29 mouse cellular contexts compared by ENCODE assay signal in the genomic region with DNA sequence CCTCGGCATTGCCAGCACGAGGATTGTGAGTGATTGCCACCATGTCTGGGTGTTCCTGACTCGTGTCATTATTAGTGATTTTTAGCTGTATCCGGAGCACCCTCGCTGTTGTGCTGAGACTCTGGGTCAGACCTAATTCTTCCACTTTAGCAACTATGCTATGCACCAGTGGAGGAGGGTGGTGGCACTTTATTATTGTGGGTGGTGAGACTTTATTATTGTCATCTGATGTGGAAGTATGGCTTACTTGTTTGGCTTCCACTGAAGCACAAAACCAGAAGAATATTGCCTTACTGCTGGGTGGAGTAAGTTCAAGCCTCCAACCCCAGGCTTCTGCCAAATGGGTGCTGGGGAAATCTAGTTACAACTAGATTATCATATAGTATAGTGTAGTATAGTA. TPM values are rescaled to one million over a fixed set of nuclear protein-coding genes. Genes with fewer than 3 reads are reported as not detected.
DNase-seq lines count a peak whose midpoint lies in the region; ATAC-seq and TF ChIP-seq lines count a peak whose summit lies in the region.
"Had no signal": no experiment of that assay in that cellular context is flagged by ENCODE, and none has a peak within 500 bp of the region (broad histone marks: within the 10 kb centered on the region; RNA-seq: fewer than 3 reads in every experiment).

No protein-coding gene starts in this region.

- H3K4me1 ChIP-seq in spleen, adult 2 months (ENCODE audit: control insufficient read depth, insufficient read depth, insufficient read length) = 0 out of 2 replicates have a peak, but pooled peaks cover 2% of the 10 kb centered on the region
- H3K4me1 ChIP-seq: embryonic facial prominence, embryonic 13.5 days; embryonic facial prominence, embryonic 15.5 days had no signal

- H3K27ac ChIP-seq in spleen, adult 2 months (ENCODE audit: insufficient read depth, low read length) = peak overlapping the region; percentile 81; the same call in 1 of the 2 replicates
- H3K27ac ChIP-seq: embryonic facial prominence, embryonic 13.5 days; embryonic facial prominence, embryonic 15.5 days; forebrain, embryonic 10.5 days; forebrain, embryonic 12.5 days had no signal

- H3K27me3 ChIP-seq in spleen, adult 2 months (ENCODE audit: control insufficient read depth, insufficient read depth, low read length) = no peaks in the 10 kb centered on the region
- H3K27me3 ChIP-seq: CH12.LX; embryonic facial prominence, embryonic 13.5 days; embryonic facial prominence, embryonic 15.5 days; forebrain, embryonic 12.5 days; Patski had no signal

- H3K4me3 ChIP-seq in spleen, adult 2 months (ENCODE audit: extremely low read depth, insufficient read depth, insufficient read length) = no peak overlapping the region
- H3K4me3 ChIP-seq: embryonic facial prominence, embryonic 13.5 days; embryonic facial prominence, embryonic 15.5 days; erythroblast, embryonic 14.5 days; forebrain, embryonic 10.5 days; forebrain, embryonic 12.5 days had no signal

- peak; percentile 67 for ATAC-seq in neutrophil, adult 5-6 weeks (ENCODE audit: extremely low read depth, insufficient number of reproducible peaks, low FRiP score, poor library complexity, severe bottlenecking)
- ATAC-seq: activated CD4-positive, CD25-positive, alpha-beta regulatory T cell, adult 4 months; CD4-positive, CD25-positive, alpha-beta regulatory T cell, adult 4 months; forebrain, embryonic 14.5 days; forebrain, embryonic 16.5 days; Patski had no signal

- no peak for DNase-seq in spleen, adult 2 months (ENCODE audit: low read depth in 1 of 2, low spot score in 2 of 2)
- no peak for DNase-seq in spleen, adult 18-20 months
- peak; percentile 34 to 47 for DNase-seq in B cell, adult 2 months
- peak; percentile 31 for DNase-seq in large intestine, adult 2 months (ENCODE audit: low read depth, low spot score)
- no peak for DNase-seq in gastrocnemius, adult 18-20 months (ENCODE audit: low spot score)
- DNase-seq in kidney, adult 18-20 months = no peak
- no peak for DNase-seq in cerebellum, adult 9-10 months
- DNase-seq: adrenal gland, adult 8-10 months; adrenal gland, postnatal 14 days; adrenal gland, postnatal 36 days; cerebellum, adult 11-12 months; cerebellum, adult 2 months; cerebellum, adult 9-11 months; cerebellum, postnatal 14 days; cerebellum, postnatal 36 days; embryo, embryonic 11 days had no signal

- no peak for TF ChIP-seq CTCF in spleen, adult 2 months (IDR thresholded peaks at IDR 0.05; ENCODE audit: extremely low read depth, insufficient read depth, insufficient read length, insufficient replicate concordance)

- no peak for TF ChIP-seq POLR2A in spleen, adult 2 months (IDR thresholded peaks at IDR 0.05; ENCODE audit: low read depth, low read length)

- H3K36me3 ChIP-seq in spleen, adult 2 months (ENCODE audit: control insufficient read depth, insufficient read depth, low read length) = no peaks in the 10 kb centered on the region; the same call in none of the 2 replicates
- H3K36me3 ChIP-seq: embryonic facial prominence, embryonic 13.5 days; embryonic facial prominence, embryonic 15.5 days; forebrain, embryonic 10.5 days; forebrain, embryonic 12.5 days; G1E had no signal

- 90% methylated on average over 5 of the region's 5 CpGs for WGBS in spleen, adult 2 months
- WGBS in large intestine, adult 2 months = 87% methylated on average over 5 of the region's 5 CpGs

RNA-seq across cellular contexts. Expression of a gene that starts 57.2 kb away (rescaled TPM):
- polyA plus RNA-seq in spleen, adult 2 months (2012; rRNA removed) = 2.5 TPM in 2 replicates
- 3.6 and 5.2 TPM in 2 replicates for polyA plus RNA-seq in large intestine, adult 2 months (2012; rRNA removed)
- 12.0 and 14.1 TPM in 2 replicates for total RNA-seq in neutrophil, adult 5-6 weeks (2017)
- 10 to 100 TPM in 1 of 2 experiments, 1 to 10 TPM in 1; 8.4 to 10.8 TPM for total RNA-seq in gastrocnemius, adult 18-20 months (2021)

Comparison
In these comparisons a context has a peak if more than half of its experiments do, and no peak if none do; other contexts are left out.
1. DNase-seq: peak in B cell, adult 2 months (2 of 2) and large intestine, adult 2 months (single experiment); none in spleen, adult 2 months (0 of 2), spleen, adult 18-20 months (0 of 2), gastrocnemius, adult 18-20 months (single experiment), kidney, adult 18-20 months (single experiment) and cerebellum, adult 9-10 months (single experiment).